Mouse (Mus musculus) hematopoietic multipotent progenitor cell, adult 10-12 weeks (in vitro differentiated cells): ENCODE data around the gene Trim61. TPM values are rescaled to one million over a fixed set of nuclear protein-coding genes. Genes with fewer than 3 reads are reported as not detected.

Source experiments
- polyA plus RNA-seq: library from polyadenylated mRNA; stranded (reverse); fragments of >175 nt; gene quantifications from 2 replicates; pipeline ENCODE4 v1.2.3, GENCODE M21; 2012; ENCODE audit warnings: low replicate concordance

Trim61 gene
- not detected in 2 replicates for polyA plus RNA-seq

GRCm38 (mm10) chr8:65018423-65018822 lies at the start of gene Trim61, which contains the start of gene Trim60:
Trim61 (minus strand) TSS chr8:65018523.
Trim60 (minus strand) TSS chr8:65018584.

GRCm38 (mm10) chr8:65037117-65037533 lies 18.8 kb upstream of the Trim61 start, which contains the start of gene Apela:
Apela (minus strand) TSS chr8:65037336.

GRCm38 (mm10) chr8:64987731-64988130 lies 30.6 kb downstream of the Trim61 start, which contains the start of gene Trim75:
Trim75 (minus strand) TSS chr8:64987831.

Other genes starting within 250 kb of the Trim61 start
- 4.5 and 4.7 TPM in 2 replicates for gene Klhl2, start 168.5 kb downstream of the Trim61 start, polyA plus RNA-seq
- 54.8 and 97.1 TPM in 2 replicates for gene Tmem192, start 71.3 kb downstream of the Trim61 start, polyA plus RNA-seq
- not detected in 2 replicates for gene Trim75, start 30.7 kb downstream of the Trim61 start, polyA plus RNA-seq
- gene Trim60, start 61 bp upstream of the Trim61 start, polyA plus RNA-seq: not detected in 2 replicates
- not detected in 2 replicates for gene Apela, start 18.8 kb upstream of the Trim61 start, polyA plus RNA-seq
- not detected in 2 replicates for gene Gm10663, start 56.5 kb upstream of the Trim61 start, polyA plus RNA-seq
- not detected in 2 replicates for gene BC030870, start 111.0 kb upstream of the Trim61 start, polyA plus RNA-seq